Mouse (Mus musculus): ENCODE measurements around the gene Nkain1.

- TF ChIP-seq EP300 (IDR thresholded peaks at IDR 0.05; ENCODE audit: insufficient read depth, low read depth, low read length) (no peak), POLR2A (IDR thresholded peaks at IDR 0.05; ENCODE audit: insufficient read depth, low read depth, low read length) (no peak)
These were observed 41.6 kb downstream of the Nkain1 start for GRCm38 (mm10) chr4:130532347-130532746.

Data from heart, adult 2 months (tissue).